Mouse (Mus musculus) embryo, embryonic 10.5 days (tissue): Measurements from ENCODE around the gene Slc43a1.

Source experiments
- DNase-seq: peaks from one replicate; pipeline ENCODE4 v3.0.0-alpha.2; 2015; ENCODE audit warnings: low spot score

The Slc43a1 gene

DNA sequence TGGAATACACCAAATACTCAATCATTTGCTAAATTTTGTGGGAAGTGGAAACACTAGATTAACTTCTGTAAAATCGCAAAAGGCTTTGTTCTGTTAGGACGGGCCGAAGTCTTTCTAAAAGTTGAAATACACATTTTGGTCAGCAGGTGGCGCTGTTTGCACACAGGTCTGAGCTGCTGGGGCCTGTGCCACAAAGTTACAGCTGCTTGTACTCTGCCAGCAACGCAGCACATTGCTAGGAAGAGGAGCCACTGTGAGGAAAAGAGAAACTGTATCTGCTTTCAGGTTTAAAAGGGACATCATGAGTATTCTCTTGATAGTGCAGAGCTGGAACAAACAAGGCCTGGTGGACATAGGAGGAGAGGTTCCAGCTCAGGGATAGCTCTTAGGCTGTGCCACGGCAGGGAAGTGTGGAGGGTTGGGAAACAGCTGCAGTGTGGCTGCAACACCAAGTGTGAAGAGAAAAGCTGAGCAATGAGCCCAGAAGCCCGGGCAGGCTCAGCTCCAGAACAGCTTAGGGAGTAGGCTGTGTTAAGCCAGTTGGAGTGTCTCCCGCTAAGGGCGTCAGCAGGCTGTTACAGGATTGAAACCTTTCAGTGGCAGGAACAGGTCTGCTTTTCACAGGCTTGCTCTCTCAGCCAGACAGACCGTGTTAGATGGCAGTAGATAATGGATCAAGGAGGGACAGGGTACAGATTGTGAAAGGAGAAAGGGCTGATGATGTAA is 6.8 kb upstream of the Slc43a1 start:
- DNase-seq: peak; percentile 93

- DNase-seq: no peak
These were observed 1.5 kb upstream of the Slc43a1 start for GRCm38 (mm10) chr2:84837107-84837506.

GRCm38 (mm10) chr2:84837817-84838592 is 645 bp upstream of the Slc43a1 start:
- DNase-seq: no peak

DNA sequence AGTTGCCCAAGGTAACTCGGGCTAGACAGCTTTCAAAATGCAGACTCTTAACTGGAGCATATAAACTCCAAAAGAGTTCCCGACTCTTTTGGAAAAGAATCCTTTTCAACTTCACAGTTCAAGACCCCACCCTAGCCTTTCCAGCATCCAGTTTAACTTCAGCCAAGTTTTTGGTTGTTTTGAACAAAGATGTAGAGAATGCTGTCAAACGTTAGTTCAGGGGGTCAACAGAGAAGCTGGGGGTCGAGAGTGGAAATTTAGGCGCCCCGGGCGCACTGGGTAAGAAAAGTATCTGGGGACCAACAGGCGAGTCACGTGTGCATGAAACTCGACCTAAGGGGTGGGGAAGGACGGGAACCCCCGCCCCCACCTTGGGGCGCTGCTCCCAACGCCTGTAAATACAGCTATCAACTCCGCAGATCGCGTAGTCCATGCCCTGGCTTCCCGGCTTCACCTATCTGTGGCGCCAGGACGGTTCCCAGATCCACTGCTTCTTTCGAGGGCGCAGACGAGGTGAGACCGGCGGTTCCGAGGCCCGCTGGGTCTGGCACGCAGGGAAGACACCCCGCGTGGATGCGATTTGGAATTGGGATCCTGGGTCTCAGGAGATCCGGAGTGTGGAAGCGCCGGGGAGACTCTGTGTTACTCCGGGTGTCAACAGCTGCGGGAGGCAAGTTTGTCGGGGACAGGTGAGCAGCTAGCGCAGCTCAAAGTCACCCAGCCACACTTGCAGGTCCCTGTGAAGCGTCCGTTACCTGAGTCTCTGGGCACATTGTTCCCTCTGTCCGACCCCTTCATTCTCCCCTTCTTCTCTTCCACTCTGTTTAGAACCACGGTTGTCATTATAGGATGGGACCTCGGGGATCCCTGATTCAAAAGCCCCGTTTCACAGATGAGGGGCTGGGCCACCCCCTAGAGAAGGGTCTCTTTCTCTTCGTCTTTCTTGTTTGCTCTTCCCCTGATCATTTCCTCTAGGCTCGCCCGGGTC is 637 bp downstream of the Slc43a1 start:
- DNase-seq: peak; percentile 74

DNA sequence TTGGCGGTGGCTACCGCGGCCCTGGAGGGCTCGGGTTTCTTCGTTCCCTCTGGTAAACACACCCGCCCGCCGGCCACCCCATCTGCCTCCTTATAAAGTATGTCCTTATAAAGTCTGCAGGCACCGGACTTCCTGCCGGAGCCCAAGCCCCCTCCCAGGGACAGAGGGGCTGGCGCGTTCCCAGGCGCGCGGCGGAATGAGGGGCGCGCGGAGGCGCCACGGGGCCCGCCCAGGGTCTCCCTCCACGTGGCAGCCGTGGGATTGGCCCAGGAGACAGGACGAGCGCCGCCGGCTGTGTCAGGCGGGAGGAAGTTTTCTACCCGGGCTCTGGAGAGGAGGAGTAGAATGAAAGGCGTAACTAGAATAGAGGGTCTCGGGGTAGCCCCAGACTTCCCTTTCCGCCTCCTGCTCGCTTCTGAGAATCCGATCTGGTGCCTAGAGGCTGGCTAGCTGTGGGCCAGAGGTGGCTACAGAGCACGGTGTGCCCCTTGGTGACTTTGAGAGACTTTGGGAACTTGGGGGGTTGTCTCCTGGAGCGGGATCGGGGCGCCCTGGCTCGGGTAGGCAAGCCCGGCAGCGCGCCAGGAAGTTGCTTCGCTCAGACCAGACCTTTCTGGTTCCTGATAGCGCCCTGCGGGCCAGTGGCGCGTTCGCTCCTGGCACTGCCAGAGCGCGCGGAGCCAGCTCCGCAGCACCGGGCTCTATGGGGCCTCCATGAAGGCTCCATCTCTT is 1.5 kb downstream of the Slc43a1 start:
- DNase-seq: peak; percentile 91

DNA sequence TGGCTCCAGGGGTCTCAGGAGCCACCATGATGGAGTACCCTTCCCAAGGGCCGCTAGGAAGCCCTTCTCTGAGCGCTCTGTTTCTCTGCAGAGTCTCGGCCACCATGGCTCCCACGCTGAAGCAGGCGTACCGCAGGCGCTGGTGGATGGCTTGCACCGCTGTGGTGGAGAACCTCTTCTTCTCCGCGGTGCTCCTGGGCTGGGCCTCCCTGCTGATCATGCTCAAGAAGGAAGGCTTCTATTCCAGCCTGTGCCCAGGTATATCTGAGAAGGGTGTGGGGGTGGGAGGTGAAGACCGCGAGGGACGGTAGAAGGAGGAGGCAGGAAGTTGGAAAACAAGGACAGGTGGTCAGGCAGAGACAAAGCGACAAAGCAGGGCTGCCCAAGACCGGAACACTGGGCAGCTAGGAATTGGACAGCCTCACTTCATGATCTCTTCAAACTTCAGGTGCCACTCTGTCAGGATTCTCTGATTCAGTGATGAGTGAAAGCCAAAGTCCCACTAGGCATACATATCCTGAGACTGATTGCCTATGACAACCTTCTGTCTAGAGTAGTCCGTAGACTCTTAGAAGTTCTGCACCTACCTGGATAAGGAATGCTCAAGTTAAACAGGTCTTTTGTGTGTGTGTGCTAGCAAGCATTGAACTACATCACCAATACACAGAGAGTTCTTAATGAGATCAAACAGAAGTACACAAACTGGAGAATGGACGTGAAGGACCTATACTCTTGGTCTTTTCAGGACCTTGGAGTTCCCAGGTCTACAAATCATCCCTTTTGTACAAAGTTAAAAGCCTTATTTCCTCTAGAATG is 2.3 kb downstream of the Slc43a1 start:
- DNase-seq: no peak

DNA sequence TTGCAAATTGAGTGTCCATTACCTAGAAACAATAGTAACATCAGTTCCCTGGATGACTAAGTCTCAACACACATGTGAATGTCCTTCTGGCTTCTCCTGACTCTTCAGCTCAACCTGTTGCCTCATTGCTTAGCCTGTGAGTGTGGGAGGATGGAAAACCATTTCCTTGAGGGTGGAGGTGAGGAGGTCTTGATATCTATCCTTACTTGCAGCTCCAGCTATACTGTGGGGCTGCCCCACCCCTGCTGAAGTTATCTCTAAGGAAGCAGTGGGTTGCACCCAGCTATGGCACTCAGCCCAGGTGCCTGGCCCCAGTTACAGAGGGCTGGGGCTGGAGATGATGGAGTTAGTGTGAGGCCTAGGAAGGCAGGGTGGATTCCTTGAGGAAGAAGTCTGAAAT is 3.3 kb downstream of the Slc43a1 start:
- no peak for DNase-seq

- DNase-seq: no peak
These were observed 5.0 kb downstream of the Slc43a1 start for GRCm38 (mm10) chr2:84843654-84844053.

- DNase-seq: no peak
These were observed 6.6 kb downstream of the Slc43a1 start for GRCm38 (mm10) chr2:84845226-84845625.

- no peak for DNase-seq
These were observed 11.9 kb downstream of the Slc43a1 start for GRCm38 (mm10) chr2:84850407-84851129.

GRCm38 (mm10) chr2:84851130-84852040 is 12.7 kb downstream of the Slc43a1 start:
- peak; percentile 80 for DNase-seq

DNA sequence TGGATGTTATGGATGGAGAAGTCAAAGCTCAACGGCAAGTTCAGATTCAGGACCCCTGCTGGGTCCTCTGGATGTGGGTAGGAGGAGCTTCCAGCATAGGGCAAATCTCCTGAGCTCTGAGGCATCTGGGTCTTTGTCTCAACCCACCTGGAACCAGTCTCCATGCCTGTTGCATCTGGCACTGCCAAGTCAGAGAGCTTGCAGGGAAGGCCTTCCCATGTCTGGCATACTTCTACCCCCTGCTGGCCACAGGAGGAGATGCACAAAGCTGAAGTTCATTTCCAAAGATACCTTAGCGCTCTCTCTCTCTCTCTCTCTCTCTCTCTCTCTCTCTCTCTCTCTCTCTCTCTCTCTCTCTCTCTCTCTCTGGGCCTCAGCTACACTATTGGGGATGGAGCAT is 17.1 kb downstream of the Slc43a1 start:
- DNase-seq: peak; percentile 73

DNA sequence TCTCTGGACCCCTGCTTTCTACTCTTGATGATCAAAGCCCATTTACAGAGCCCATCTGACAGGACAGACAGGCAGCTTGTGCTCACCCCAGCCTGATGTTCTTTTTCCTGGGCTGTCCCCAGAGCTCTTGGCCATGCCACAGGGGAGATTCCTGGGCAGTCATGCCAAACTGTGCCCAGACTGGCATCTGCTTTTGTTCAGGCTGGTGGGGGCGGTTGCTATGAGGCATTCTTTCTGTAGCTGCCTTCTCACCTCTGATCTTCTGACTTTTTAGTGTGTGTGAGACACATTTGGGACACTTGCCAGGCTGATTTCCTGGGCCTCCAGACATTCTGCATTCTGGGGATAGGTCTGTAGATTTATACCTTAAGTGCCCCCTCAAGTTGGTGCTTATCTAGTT is 19.9 kb downstream of the Slc43a1 start:
- DNase-seq: no peak

DNA sequence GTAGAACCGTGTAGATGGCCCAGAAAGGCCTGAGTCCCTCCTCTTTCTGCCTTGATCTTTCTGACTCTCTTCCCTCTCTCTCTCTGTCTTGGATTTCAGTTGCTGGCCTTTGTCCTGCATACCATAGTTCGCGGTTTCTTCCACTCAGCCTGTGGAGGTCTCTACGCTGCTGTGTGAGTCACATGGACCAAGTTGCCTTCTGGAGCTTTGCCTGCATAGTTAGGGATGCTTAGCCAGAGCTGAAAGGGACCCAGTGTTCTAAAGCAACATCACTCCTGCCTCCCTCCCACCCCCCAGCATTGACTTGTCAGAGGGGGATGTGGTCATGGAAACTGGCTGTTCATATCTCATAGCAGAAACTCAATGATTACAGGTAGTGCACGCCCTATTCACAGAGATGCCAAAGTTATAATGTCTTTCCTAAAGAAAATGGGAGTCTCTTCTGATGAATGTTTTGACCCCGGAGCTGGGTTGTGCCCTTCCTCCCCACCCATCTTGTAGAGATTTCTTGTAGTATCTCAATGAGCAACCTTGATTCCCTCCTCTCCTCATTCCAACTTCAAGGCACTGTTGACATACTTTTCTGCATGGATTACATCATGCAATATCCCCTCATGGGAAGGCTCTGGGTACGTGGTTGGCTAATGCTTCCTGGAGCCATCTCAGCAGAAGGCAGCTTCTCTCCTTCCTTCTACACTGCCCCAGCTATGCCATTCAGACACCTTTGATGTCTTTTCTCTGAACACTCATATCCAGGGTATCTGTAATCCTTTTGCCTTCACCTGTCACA is 21.5 kb downstream of the Slc43a1 start:
- DNase-seq: no peak

- DNase-seq: no peak
These were observed 22.8 kb downstream of the Slc43a1 start for GRCm38 (mm10) chr2:84861430-84861829.

DNA sequence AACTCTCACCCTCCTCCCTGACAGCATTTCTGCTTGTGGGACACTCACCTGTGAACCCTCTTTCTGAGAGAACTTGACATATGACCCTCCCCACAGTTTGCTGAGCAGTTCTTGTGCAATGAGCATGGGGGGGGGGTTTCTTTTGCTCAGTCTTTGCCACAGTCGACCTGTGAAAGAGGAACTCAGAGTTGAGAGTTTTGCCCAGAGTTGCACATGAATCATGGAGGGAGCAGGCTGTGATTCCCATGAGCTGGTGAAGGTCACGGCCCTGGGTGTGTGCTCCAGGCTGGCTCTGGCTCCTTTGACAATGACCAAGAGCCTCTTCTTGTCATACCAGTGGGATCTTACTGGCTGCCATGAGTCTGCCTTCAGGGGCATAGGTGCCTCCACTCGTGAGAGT is 23.6 kb downstream of the Slc43a1 start:
- no peak for DNase-seq

DNA sequence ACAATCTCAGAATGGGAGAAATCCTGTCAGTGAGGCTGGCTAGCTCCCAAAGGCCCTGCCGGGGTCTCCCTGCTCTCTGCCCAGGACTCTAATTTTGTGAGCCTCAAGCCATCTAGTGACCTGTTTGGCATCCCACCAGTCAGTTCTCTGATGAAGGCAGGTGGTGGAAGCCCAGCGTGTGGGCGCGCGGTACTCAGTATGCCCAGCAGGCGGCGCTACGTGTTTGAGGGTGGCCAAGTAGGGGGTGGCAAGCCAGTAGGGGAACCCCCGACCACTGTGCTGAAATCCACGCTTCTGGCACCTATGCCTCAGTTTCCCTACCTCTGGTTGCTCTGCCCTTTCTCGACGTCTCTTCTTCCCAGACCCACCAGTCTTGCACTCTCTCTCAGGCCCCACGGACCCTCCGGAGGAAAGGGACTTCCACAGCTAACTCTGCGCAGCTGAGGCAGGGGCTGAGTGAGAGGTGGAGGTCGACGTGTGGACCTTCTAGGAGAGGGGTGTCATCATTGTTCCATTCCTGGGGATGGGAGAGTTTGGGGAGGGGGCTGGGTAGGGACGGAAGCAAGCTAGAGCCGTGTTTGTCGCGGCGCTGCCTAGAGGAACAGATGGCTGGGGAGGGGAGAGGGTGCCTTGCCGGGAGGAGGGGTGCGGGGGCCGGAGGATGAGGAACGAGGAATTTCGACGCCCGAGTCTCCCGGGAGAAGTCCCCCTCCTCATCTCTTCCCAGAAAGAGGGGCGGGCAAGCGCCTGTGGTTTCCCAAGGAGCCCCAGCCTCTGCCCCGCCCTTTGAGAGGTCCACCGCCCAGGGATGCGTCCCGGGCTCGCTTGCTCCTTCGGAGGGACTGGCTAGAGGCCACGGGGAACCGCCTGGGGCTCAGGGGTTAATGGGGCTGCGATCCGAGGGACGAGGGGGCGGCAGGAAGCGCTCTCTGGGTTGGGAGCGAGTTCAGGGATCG is 27.2 kb downstream of the Slc43a1 start:
- peak; percentile 68 for DNase-seq
